Mouse (Mus musculus) midbrain, embryonic 11.5 days (tissue): ENCODE results near the gene Vnn1. TPM values are rescaled to one million over a fixed set of nuclear protein-coding genes. Genes with fewer than 3 reads are reported as not detected.
A peak's percentile ranks its signal among the peaks of the same experiment; 100 is the strongest.

Experiments used
- ATAC-seq: fragments of 200-750 bp; cut with Nextera tagmentation; 2 replicates; pipeline ENCODE4 v1.8.0; 2017; ENCODE audit warnings: moderate TSS enrichment, moderate library complexity; ENCODE audit not compliant: low FRiP score
- DNase-seq: peaks from one replicate; pipeline ENCODE4 v3.0.0; 2015; ENCODE audit warnings: low spot score; ENCODE audit errors: missing footprints
- H3K27ac ChIP-seq: fragments of 300-500 bp; sonication (generic); 2 replicates; pipeline ENCODE4 v1.5.1; 2014; ENCODE audit warnings: low read depth, low read length
- H3K27me3 ChIP-seq: fragments of 300-500 bp; sonication (generic); 2 replicates; pipeline ENCODE4 v1.6.1; 2014; ENCODE audit warnings: mild to moderate bottlenecking, low read length, moderate library complexity, mixed read lengths; ENCODE audit not compliant: control insufficient read depth, insufficient read depth
- H3K36me3 ChIP-seq: fragments of 300-500 bp; sonication (generic); 2 replicates; pipeline ENCODE4 v1.6.1; 2014; ENCODE audit warnings: mild to moderate bottlenecking, low read length, moderate library complexity, mixed read lengths; ENCODE audit not compliant: control insufficient read depth, insufficient read depth
- H3K4me1 ChIP-seq: fragments of 300-500 bp; sonication (generic); 2 replicates; pipeline ENCODE4 v1.6.1; 2014; ENCODE audit warnings: low read length; ENCODE audit not compliant: control insufficient read depth, insufficient read depth
- H3K4me2 ChIP-seq: fragments of 300-500 bp; sonication (generic); 2 replicates; pipeline ENCODE4 v1.6.1; 2014; ENCODE audit warnings: mild to moderate bottlenecking, moderate library complexity
- H3K4me3 ChIP-seq: fragments of 300-500 bp; sonication (generic); 2 replicates; pipeline ENCODE4 v1.5.1; 2014; ENCODE audit warnings: low read depth, low read length
- H3K9ac ChIP-seq: fragments of 300-500 bp; sonication (generic); 2 replicates; pipeline ENCODE4 v1.6.1; 2014; ENCODE audit warnings: low read length
- H3K9me3 ChIP-seq: fragments of 300-500 bp; sonication (generic); 2 replicates; pipeline ENCODE4 v1.6.1; 2016; ENCODE audit warnings: low read length; ENCODE audit not compliant: control insufficient read depth
- WGBS: fragments of 180-500 bp; shearing (Covaris S2); extraction: QIAGEN DNeasy Blood & Tissue Kit; methylation state at CpG from one replicate; pipeline ENCODE4 v1.1.7; 2014; 5-methylcytosine and 5-hydroxymethylcytosine counted together
- polyA plus RNA-seq: library from polyadenylated mRNA; unstranded; fragments of >200 nt; fragmentation: Nextera tagmentation; extraction: Ambion mirVana; gene quantifications from 2 replicates; pipeline ENCODE4 v1.2.1, GENCODE M21; 2014

Gene Vnn1
- polyA plus RNA-seq, 1 experiment from 2014 or later, result 2.9 TPM

- Histone ChIP-seq H3K9me3 (no peaks in the 10 kb centered on the region), H3K4me1 (no peaks in the 10 kb centered on the region), H3K36me3 (no peaks in the 10 kb centered on the region), H3K27me3 (no peaks in the 10 kb centered on the region), H3K4me3 (no peak overlapping the region), H3K4me2 (no peak overlapping the region), H3K9ac (no peak overlapping the region), H3K27ac (no peak overlapping the region)
- ATAC-seq (no peak), DNase-seq (no peak)
- 80% methylated on average over 7 of the region's 7 CpGs for WGBS
Measured at GRCm38 (mm10) chr10:23895376-23895775, 888 bp downstream of the Vnn1 start.

GRCm38 (mm10) chr10:23901119-23901518 is 6.6 kb downstream of the Vnn1 start:
- Histone ChIP-seq H3K4me3 (no peak overlapping the region), H3K27ac (no peak overlapping the region), H3K9ac (no peak overlapping the region), H3K36me3 (no peaks in the 10 kb centered on the region), H3K9me3 (no peaks in the 10 kb centered on the region), H3K4me1 (no peaks in the 10 kb centered on the region), H3K27me3 (no peaks in the 10 kb centered on the region), H3K4me2 (no peak overlapping the region)
- 21% methylated on average over 3 of the region's 3 CpGs for whole genome bisulfite sequencing
- DNase-seq (no peak), ATAC-seq (peak; percentile 68)

- H3K27me3 ChIP-seq, result no peaks in the 10 kb centered on the region
- no peaks in the 10 kb centered on the region for H3K9me3 ChIP-seq
- ATAC-seq (no peak), DNase-seq (no peak)
- no peaks in the 10 kb centered on the region for H3K36me3 ChIP-seq
- no peak overlapping the region for H3K4me3 ChIP-seq
- 96% methylated on average over 1 of the region's 1 CpGs for WGBS
- H3K4me2 ChIP-seq, result no peak overlapping the region
- H3K9ac ChIP-seq, result no peak overlapping the region
- no peak overlapping the region for H3K27ac ChIP-seq
- H3K4me1 ChIP-seq, result no peaks in the 10 kb centered on the region
Measured at GRCm38 (mm10) chr10:23905661-23906060, 11.2 kb downstream of the Vnn1 start.

- DNase-seq, result no peak
- Histone ChIP-seq H3K4me3 (no peak within 1 kb of the TSS), H3K27me3 (no peaks in the 10 kb centered on the region), H3K9ac (no peak within 1 kb of the TSS), H3K27ac (no peak within 1 kb of the TSS), H3K9me3 (no peaks in the 10 kb centered on the region), H3K36me3 (no peaks in the 10 kb centered on the region), H3K4me2 (no peak within 1 kb of the TSS), H3K4me1 (no peaks in the 10 kb centered on the region)
- ATAC-seq, result no peak
- WGBS, result 91% methylated on average over 4 of the region's 4 CpGs
Measured at GRCm38 (mm10) chr10:23920056-23920455, 25.6 kb downstream of the Vnn1 start, which contains the start of gene Taar1. TSS of gene Taar1 (plus strand) at chr10:23920356.

GRCm38 (mm10) chr10:23922468-23922867 is 28.0 kb downstream of the Vnn1 start:
- Histone ChIP-seq H3K9me3 (no peaks in the 10 kb centered on the region), H3K36me3 (no peaks in the 10 kb centered on the region), H3K4me3 (no peak overlapping the region), H3K4me2 (no peak overlapping the region), H3K27ac (no peak overlapping the region), H3K4me1 (no peaks in the 10 kb centered on the region), H3K9ac (no peak overlapping the region), H3K27me3 (no peaks in the 10 kb centered on the region)
- ATAC-seq (no peak), DNase-seq (no peak)
- WGBS, result 73% methylated on average over 3 of the region's 3 CpGs

- Histone ChIP-seq H3K36me3 (no peaks in the 10 kb centered on the region), H3K27ac (no peak overlapping the region), H3K4me3 (no peak overlapping the region), H3K4me1 (no peaks in the 10 kb centered on the region), H3K9me3 (no peaks in the 10 kb centered on the region), H3K4me2 (no peak overlapping the region), H3K27me3 (no peaks in the 10 kb centered on the region), H3K9ac (no peak overlapping the region)
- no peak for ATAC-seq
- WGBS, result 83% methylated on average over 2 of the region's 2 CpGs
- DNase-seq, result no peak
Measured at GRCm38 (mm10) chr10:23923941-23924340, 29.5 kb downstream of the Vnn1 start.

GRCm38 (mm10) chr10:23937613-23938012 is 43.1 kb downstream of the Vnn1 start:
- H3K36me3 ChIP-seq, result no peaks in the 10 kb centered on the region
- DNase-seq (no peak), ATAC-seq (no peak)
- WGBS, result 58% methylated on average over 4 of the region's 4 CpGs
- H3K27ac ChIP-seq, result no peak overlapping the region
- H3K4me3 ChIP-seq, result no peak overlapping the region
- H3K9ac ChIP-seq, result no peak overlapping the region
- no peaks in the 10 kb centered on the region for H3K27me3 ChIP-seq
- H3K9me3 ChIP-seq, result no peaks in the 10 kb centered on the region
- no peak overlapping the region for H3K4me2 ChIP-seq
- H3K4me1 ChIP-seq, result no peaks in the 10 kb centered on the region

- no peak for DNase-seq
- no peaks in the 10 kb centered on the region for H3K27me3 ChIP-seq
- H3K4me3 ChIP-seq, result no peak within 1 kb of the TSS
- 58% methylated on average over 6 of the region's 6 CpGs for WGBS
- H3K27ac ChIP-seq, result no peak within 1 kb of the TSS
- no peak within 1 kb of the TSS for H3K4me2 ChIP-seq
- no peaks in the 10 kb centered on the region for H3K36me3 ChIP-seq
- no peaks in the 10 kb centered on the region for H3K9me3 ChIP-seq
- ATAC-seq, result no peak
- no peak within 1 kb of the TSS for H3K9ac ChIP-seq
- no peaks in the 10 kb centered on the region for H3K4me1 ChIP-seq
Measured at GRCm38 (mm10) chr10:23938312-23938711, 43.8 kb downstream of the Vnn1 start, which contains the start of gene Taar2. TSS of gene Taar2 (plus strand) at chr10:23938572.

- H3K4me2 ChIP-seq, result no peak overlapping the region
- H3K27ac ChIP-seq, result no peak overlapping the region
- H3K36me3 ChIP-seq, result no peaks in the 10 kb centered on the region
- H3K4me3 ChIP-seq, result no peak overlapping the region
- ATAC-seq (no peak), DNase-seq (no peak)
- no peaks in the 10 kb centered on the region for H3K9me3 ChIP-seq
- no peak overlapping the region for H3K9ac ChIP-seq
- no peaks in the 10 kb centered on the region for H3K4me1 ChIP-seq
- H3K27me3 ChIP-seq, result no peaks in the 10 kb centered on the region
- 79% methylated on average over 5 of the region's 5 CpGs for WGBS
Measured at GRCm38 (mm10) chr10:23942465-23942864, 48.0 kb downstream of the Vnn1 start.

- Histone ChIP-seq H3K4me2 (no peak overlapping the region), H3K4me3 (no peak overlapping the region), H3K4me1 (no peaks in the 10 kb centered on the region), H3K27ac (no peak overlapping the region), H3K36me3 (no peaks in the 10 kb centered on the region), H3K9me3 (no peaks in the 10 kb centered on the region), H3K27me3 (no peaks in the 10 kb centered on the region), H3K9ac (no peak overlapping the region)
- 78% methylated on average over 7 of the region's 7 CpGs for WGBS
- ATAC-seq, result no peak
- peak; percentile 21 for DNase-seq
Measured at GRCm38 (mm10) chr10:23948026-23948425, 53.5 kb downstream of the Vnn1 start.
